Mouse (Mus musculus): ENCODE results near the gene Gzmb. TPM values are rescaled to one million over a fixed set of nuclear protein-coding genes. Genes with fewer than 3 reads are reported as not detected.

The Gzmb gene
- 3.6 TPM for total RNA-seq (2023)

GRCm38 (mm10) chr14:56262153-56262552, at the start of gene Gzmb:
Gene Gzmb, minus strand, starts transcription at chr14:56262260.

DNA sequence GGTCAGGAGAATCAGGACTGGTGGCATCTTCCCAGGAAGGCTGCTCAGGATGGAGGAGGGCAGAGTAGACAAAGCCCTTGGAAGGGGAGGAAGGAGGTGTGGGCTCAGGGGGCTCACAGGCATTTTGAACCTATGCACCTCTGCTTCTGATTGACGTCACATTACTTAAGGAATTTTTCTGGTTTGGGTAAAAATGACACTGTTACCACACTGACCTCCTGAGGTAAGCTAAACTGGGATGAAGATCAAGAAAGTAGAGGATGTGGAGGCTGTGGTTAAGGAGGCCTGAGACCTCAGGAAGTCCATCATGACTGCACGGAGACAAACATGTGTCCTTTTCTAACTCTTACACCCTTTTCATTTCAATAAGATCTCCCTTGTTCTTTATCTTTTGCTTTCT, 27.5 kb downstream of the Gzmb start, which contains the start of gene Gzmc:
TSS of gene Gzmc (minus strand) at position 101 of the 400 bp plus-strand sequence.

GRCm38 (mm10) chr14:56211317-56211716, 50.7 kb downstream of the Gzmb start, which contains the start of gene Gzmf:
Gene Gzmf, minus strand, starts transcription at chr14:56211417.

Other genes starting within 250 kb of the Gzmb start
- not detected for gene Mcpt1, start 244.3 kb downstream of the Gzmb start, total RNA-seq (2023)
- gene Mcpt9, start 231.8 kb downstream of the Gzmb start, total RNA-seq (2023) = not detected
- not detected for gene Mcpt2, start 220.2 kb downstream of the Gzmb start, total RNA-seq (2023)
- not detected for gene Mcpt4, start 199.9 kb downstream of the Gzmb start, total RNA-seq (2023)
- 0.73 TPM for gene Mcpt8, start 177.0 kb downstream of the Gzmb start, total RNA-seq (2023)
- gene Ctsg, start 159.7 kb downstream of the Gzmb start, total RNA-seq (2023) = not detected
- not detected for gene Gzme, start 141.6 kb downstream of the Gzmb start, total RNA-seq (2023)
- not detected for gene Gzmd, start 129.7 kb downstream of the Gzmb start, total RNA-seq (2023)
- not detected for gene Gzmg, start 102.7 kb downstream of the Gzmb start, total RNA-seq (2023)
- not detected for gene Gzmn, start 87.7 kb downstream of the Gzmb start, total RNA-seq (2023)
- not detected for gene Gzmf, start 50.8 kb downstream of the Gzmb start, total RNA-seq (2023)
- not detected for gene Gzmc, start 27.6 kb downstream of the Gzmb start, total RNA-seq (2023)
- gene Atp12a, start 102.8 kb upstream of the Gzmb start, total RNA-seq (2023) = not detected
- 0.29 TPM for gene Rnf17, start 140.3 kb upstream of the Gzmb start, total RNA-seq (2023)

Data from CD4-positive naive resting alpha-beta T cell, adult 76 days (primary cell).